Mouse (Mus musculus) embryonic facial prominence, embryonic 11.5 days (tissue): ENCODE measurements around the gene Psmc1. TPM values are rescaled to one million over a fixed set of nuclear protein-coding genes. Genes with fewer than 3 reads are reported as not detected.

Source experiments
- ATAC-seq: fragments of 200-750 bp; cut with Nextera tagmentation; replicated peaks from 2 replicates; pipeline ENCODE4 v1.8.0; 2017; ENCODE audit warnings: low read depth; ENCODE audit not compliant: insufficient number of reproducible peaks, low FRiP score, low TSS enrichment
- DNase-seq: peaks from one replicate; pipeline ENCODE4 v3.0.0-alpha.2; 2015; ENCODE audit warnings: low spot score
- H3K27ac ChIP-seq: fragments of 300-500 bp; sonication (generic); replicated peaks from 2 replicates; pipeline ENCODE4 v1.5.1; 2014; ENCODE audit warnings: mild to moderate bottlenecking, low read depth, low read length, control low read depth
- H3K27me3 ChIP-seq: fragments of 300-500 bp; sonication (generic); 2 replicates; pipeline ENCODE4 v1.6.1; 2014; ENCODE audit warnings: mild to moderate bottlenecking, low read length, moderate library complexity, mixed read lengths; ENCODE audit not compliant: control insufficient read depth, insufficient read depth
- H3K36me3 ChIP-seq: fragments of 300-500 bp; sonication (generic); replicated peaks from 2 replicates; pipeline ENCODE4 v1.6.1; 2014; ENCODE audit warnings: low read depth, mild to moderate bottlenecking, low read length, moderate library complexity, mixed read lengths; ENCODE audit not compliant: control insufficient read depth, insufficient read depth
- H3K4me1 ChIP-seq: fragments of 300-500 bp; sonication (generic); 2 replicates; pipeline ENCODE4 v1.6.1; 2014; ENCODE audit warnings: low read length, mixed read lengths; ENCODE audit not compliant: control insufficient read depth, insufficient read depth
- H3K4me2 ChIP-seq: fragments of 300-500 bp; sonication (generic); 2 replicates; pipeline ENCODE4 v1.6.1; 2014; ENCODE audit warnings: low read depth, mild to moderate bottlenecking, control low read depth, low read length, moderate library complexity
- H3K4me3 ChIP-seq: fragments of 300-500 bp; sonication (generic); 2 replicates; pipeline ENCODE4 v1.5.1; 2014; ENCODE audit warnings: low read depth, low read length, control low read depth
- H3K9ac ChIP-seq: fragments of 300-500 bp; sonication (generic); replicated peaks from 2 replicates; pipeline ENCODE4 v1.6.1; 2014; ENCODE audit warnings: mild to moderate bottlenecking, control low read depth, low read length
- H3K9me3 ChIP-seq: fragments of 300-500 bp; sonication (generic); replicated peaks from 2 replicates; pipeline ENCODE4 v1.6.1; 2016; ENCODE audit warnings: mild to moderate bottlenecking, low read length, inconsistent platforms, mixed read lengths; ENCODE audit not compliant: control insufficient read depth
- WGBS: fragments of 180-500 bp; shearing (Covaris S2); extraction: QIAGEN DNeasy Blood & Tissue Kit; methylation state at CpG from one replicate; pipeline ENCODE4 v1.1.7; 2014; 5-methylcytosine and 5-hydroxymethylcytosine counted together
- polyA plus RNA-seq: library from polyadenylated mRNA; unstranded; fragments of >200 nt; fragmentation: Nextera tagmentation; extraction: Ambion mirVana; gene quantifications from 2 replicates; pipeline ENCODE4 v1.2.1, GENCODE M21; 2014

Psmc1 gene
- polyA plus RNA-seq, 1 experiment from 2014 or later = 457 TPM

GRCm38 (mm10) chr12:100079636-100080286, 30.2 kb upstream of the Psmc1 start:
- no peaks in the 10 kb centered on the region for H3K9me3 ChIP-seq
- H3K4me1 ChIP-seq = no peaks in the 10 kb centered on the region
- DNase-seq = no peak
- WGBS = 73% methylated on average over 8 of the region's 8 CpGs
- no peak overlapping the region for H3K9ac ChIP-seq
- no peaks in the 10 kb centered on the region for H3K36me3 ChIP-seq
- no peak overlapping the region for H3K27ac ChIP-seq
- H3K4me3 ChIP-seq = no peak overlapping the region
- no peaks in the 10 kb centered on the region for H3K27me3 ChIP-seq
- no peak overlapping the region for H3K4me2 ChIP-seq
- no peak for ATAC-seq

- Histone ChIP-seq H3K27me3 (no peaks in the 10 kb centered on the region), H3K9me3 (no peaks in the 10 kb centered on the region), H3K27ac (no peak overlapping the region), H3K4me2 (no peak overlapping the region), H3K36me3 (no peaks in the 10 kb centered on the region), H3K9ac (no peak overlapping the region), H3K4me1 (no peaks in the 10 kb centered on the region), H3K4me3 (no peak overlapping the region)
- WGBS = 88% methylated on average over 3 of the region's 3 CpGs
- ATAC-seq (no peak), DNase-seq (no peak)
These were observed 21.9 kb upstream of the Psmc1 start for GRCm38 (mm10) chr12:100088026-100088425.

DNA sequence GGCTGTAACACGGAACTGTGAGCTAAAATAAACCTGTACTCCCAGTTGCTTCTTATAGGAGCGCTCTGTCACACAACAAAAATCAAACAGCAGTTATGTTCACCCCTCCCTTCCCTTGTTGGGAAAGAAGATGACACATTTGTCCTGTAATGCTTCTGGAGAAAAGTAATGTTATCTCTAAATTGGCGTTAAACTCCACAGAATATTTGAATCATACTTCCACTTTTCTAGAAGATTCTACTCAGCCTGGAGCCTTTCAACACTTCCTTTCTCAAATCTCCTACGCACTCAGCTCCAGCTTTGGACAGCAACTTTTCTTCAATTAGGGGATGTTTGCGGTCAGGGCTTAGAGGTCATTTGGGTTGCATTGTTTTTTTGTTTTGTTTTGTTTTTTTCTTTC, 20.7 kb upstream of the Psmc1 start:
- Histone ChIP-seq H3K27me3 (no peaks in the 10 kb centered on the region), H3K9ac (no peak overlapping the region), H3K4me1 (peaks cover 2% of the 10 kb centered on the region; the same call in 1 of the 2 replicates), H3K9me3 (no peaks in the 10 kb centered on the region), H3K27ac (no peak overlapping the region), H3K4me3 (no peak overlapping the region), H3K36me3 (no peaks in the 10 kb centered on the region), H3K4me2 (no peak overlapping the region)
- ATAC-seq = no peak
- DNase-seq = no peak
- WGBS = 82% methylated on average over 5 of the region's 5 CpGs

DNA sequence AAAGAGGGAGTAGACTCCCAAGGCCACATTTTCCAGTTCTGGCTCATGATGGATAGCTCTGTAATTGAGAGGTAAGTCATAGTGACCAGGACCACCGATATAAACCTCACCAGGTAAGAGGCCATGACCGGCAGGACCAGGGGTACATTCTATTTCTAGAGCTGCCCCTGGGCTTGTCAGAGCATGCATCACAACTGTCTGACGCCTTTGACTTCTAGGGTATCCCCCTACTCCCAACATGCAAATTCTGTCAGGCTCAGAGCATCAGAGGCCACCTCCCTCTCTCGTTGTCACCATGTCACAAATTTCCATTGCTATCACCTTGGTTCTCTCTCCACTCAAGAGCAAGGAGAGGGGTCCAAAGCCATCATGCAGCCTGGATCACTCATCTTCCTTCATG, 19.2 kb upstream of the Psmc1 start:
- Histone ChIP-seq H3K9ac (no peak overlapping the region), H3K4me1 (peaks cover 2% of the 10 kb centered on the region; the same call in 1 of the 2 replicates), H3K4me2 (no peak overlapping the region), H3K36me3 (no peaks in the 10 kb centered on the region), H3K27me3 (no peaks in the 10 kb centered on the region), H3K9me3 (no peaks in the 10 kb centered on the region), H3K4me3 (no peak overlapping the region), H3K27ac (no peak overlapping the region)
- ATAC-seq (no peak), DNase-seq (no peak)
- WGBS = 92% methylated on average over 4 of the region's 4 CpGs

DNA sequence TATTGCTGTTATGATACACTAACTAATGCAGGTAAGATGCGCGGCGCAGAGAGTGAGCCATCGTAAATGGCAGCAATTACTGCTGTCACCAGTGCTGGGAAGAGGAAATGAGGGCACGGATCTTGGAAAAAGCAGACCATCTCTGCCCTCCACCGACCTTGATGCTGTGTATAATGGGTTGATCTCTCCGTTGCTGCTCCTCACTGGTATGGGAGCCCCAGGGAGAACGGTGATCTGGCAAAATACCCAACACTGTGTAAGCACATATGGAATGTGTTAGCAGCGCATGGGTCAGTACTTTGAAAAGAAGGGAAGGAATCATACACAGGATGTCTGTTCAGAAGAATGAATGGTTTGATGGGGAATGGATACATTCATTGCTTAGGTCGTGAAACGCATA, 16.9 kb upstream of the Psmc1 start:
- no peaks in the 10 kb centered on the region for H3K27me3 ChIP-seq
- H3K4me3 ChIP-seq = no peak overlapping the region
- no peak overlapping the region for H3K27ac ChIP-seq
- H3K9me3 ChIP-seq = no peaks in the 10 kb centered on the region
- peaks cover 2% of the 10 kb centered on the region; the same call in 1 of the 2 replicates for H3K4me1 ChIP-seq
- ATAC-seq (0 out of 2 replicates have a peak, but pooled peaks have one; percentile 14), DNase-seq (peak; percentile 56)
- 51% methylated on average over 11 of the region's 11 CpGs for whole genome bisulfite sequencing
- H3K4me2 ChIP-seq = no peak overlapping the region
- no peak overlapping the region for H3K9ac ChIP-seq
- H3K36me3 ChIP-seq = no peaks in the 10 kb centered on the region

GRCm38 (mm10) chr12:100099971-100100706, 9.8 kb upstream of the Psmc1 start:
- no peak overlapping the region for H3K4me3 ChIP-seq
- H3K9ac ChIP-seq = no peak overlapping the region
- H3K4me1 ChIP-seq = no peaks in the 10 kb centered on the region
- no peaks in the 10 kb centered on the region for H3K27me3 ChIP-seq
- H3K4me2 ChIP-seq = no peak overlapping the region
- ATAC-seq (no peak), DNase-seq (peak; percentile 1)
- no peak overlapping the region for H3K27ac ChIP-seq
- H3K36me3 ChIP-seq = no peaks in the 10 kb centered on the region
- WGBS = 38% methylated on average over 3 of the region's 3 CpGs
- H3K9me3 ChIP-seq = no peaks in the 10 kb centered on the region

DNA sequence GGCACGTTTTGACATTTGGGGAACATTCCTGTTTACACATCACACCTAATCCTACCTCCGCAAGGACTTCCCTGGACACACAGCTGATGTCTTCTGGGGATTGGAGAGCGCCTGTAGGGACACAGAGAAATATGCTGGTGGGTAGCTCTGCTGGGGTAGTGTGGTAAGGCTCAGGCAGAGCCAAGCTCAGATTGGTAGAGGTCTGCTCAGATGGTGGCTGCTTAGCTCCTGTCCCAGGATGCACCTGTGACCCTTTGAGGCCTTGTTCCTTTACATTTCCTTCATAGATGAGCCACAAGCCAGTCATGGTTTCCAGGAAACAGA, 9.3 kb upstream of the Psmc1 start:
- Histone ChIP-seq H3K4me1 (no peaks in the 10 kb centered on the region), H3K27ac (no peak overlapping the region), H3K9me3 (no peaks in the 10 kb centered on the region), H3K4me2 (no peak overlapping the region), H3K36me3 (no peaks in the 10 kb centered on the region), H3K4me3 (no peak overlapping the region), H3K9ac (no peak overlapping the region), H3K27me3 (no peaks in the 10 kb centered on the region)
- no peak for ATAC-seq
- DNase-seq = no peak
- WGBS = 49% methylated on average over 3 of the region's 3 CpGs

DNA sequence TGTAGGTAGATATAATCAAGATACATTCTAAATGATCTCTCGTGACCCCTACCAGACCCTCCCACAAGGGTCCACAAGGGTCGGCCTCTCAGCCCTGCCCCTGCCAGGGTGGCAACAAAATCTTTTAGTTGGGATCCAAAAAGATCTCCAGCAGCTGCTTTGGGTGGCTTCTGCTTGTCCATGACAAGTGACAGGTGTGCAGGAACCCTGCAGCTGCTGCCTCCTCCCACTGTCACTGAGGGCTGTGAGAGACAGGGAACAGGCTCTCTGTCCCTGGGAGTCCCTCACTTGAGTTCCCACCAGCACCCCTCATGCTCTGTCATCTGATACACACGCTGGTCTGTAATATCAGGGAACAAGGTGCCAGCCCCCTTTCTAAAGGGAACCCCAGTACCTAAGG, 8.3 kb upstream of the Psmc1 start:
- ATAC-seq (no peak), DNase-seq (no peak)
- WGBS = 76% methylated on average over 3 of the region's 3 CpGs

More for the DNA sequence above, 8.3 kb upstream of the Psmc1 start:
- H3K9me3 ChIP-seq = no peaks in the 10 kb centered on the region
- H3K27ac ChIP-seq = no peak overlapping the region
- H3K4me1 ChIP-seq = no peaks in the 10 kb centered on the region
- no peak overlapping the region for H3K9ac ChIP-seq
- no peak overlapping the region for H3K4me3 ChIP-seq
- no peaks in the 10 kb centered on the region for H3K36me3 ChIP-seq
- no peak overlapping the region for H3K4me2 ChIP-seq
- no peaks in the 10 kb centered on the region for H3K27me3 ChIP-seq
